Mouse (Mus musculus): ENCODE results near the gene Mctp2.

GRCm38 (mm10) chr7:72068454-72068853, 238.0 kb downstream of the Mctp2 start:
- no peak for TF ChIP-seq CTCF (IDR thresholded peaks at IDR 0.05; ENCODE audit: borderline replicate concordance, insufficient read depth, low read depth, low read length)
- TF ChIP-seq POLR2A (IDR thresholded peaks at IDR 0.05; ENCODE audit: borderline replicate concordance, insufficient read depth, low read length), result no peak
